Mouse (Mus musculus): ENCODE measurements around the gene Olfr286. TPM values are rescaled to one million over a fixed set of nuclear protein-coding genes. Genes with fewer than 3 reads are reported as not detected.
A peak's percentile ranks its signal among the peaks of the same experiment; 100 is the strongest.

The Olfr286 gene
- polyA plus RNA-seq, 1 experiment = not detected

GRCm38 (mm10) chr15:98181856-98182570, 52.2 kb downstream of the Olfr286 start:
- Histone ChIP-seq H3K36me3 (ENCODE audit: control insufficient read depth, insufficient read depth, low read length) (no peaks in the 10 kb centered on the region), H3K4me1 (ENCODE audit: control insufficient read depth, insufficient read depth, low read length) (peaks cover 15% of the 10 kb centered on the region), H3K27me3 (ENCODE audit: control insufficient read depth, insufficient read depth, low read length) (no peaks in the 10 kb centered on the region; the same call in 1 of the 2 replicates), H3K27ac (ENCODE audit: control insufficient read depth, insufficient read depth, low read depth, low read length) (no peak overlapping the region), H3K4me3 (ENCODE audit: control insufficient read depth, low read depth, low read length) (no peak overlapping the region)
- TF ChIP-seq CTCF (IDR thresholded peaks at IDR 0.05; ENCODE audit: control insufficient read depth, insufficient read depth, insufficient replicate concordance, low read depth, low read length) = no peak
- no peak for TF ChIP-seq POLR2A (IDR thresholded peaks at IDR 0.05; ENCODE audit: control insufficient read depth, low read depth, low read length)

- TF ChIP-seq POLR2A (IDR thresholded peaks at IDR 0.05; ENCODE audit: control insufficient read depth, low read depth, low read length) (no peak; the same call in 1 of the 2 replicates), CTCF (IDR thresholded peaks at IDR 0.05; ENCODE audit: control insufficient read depth, insufficient read depth, insufficient replicate concordance, low read depth, low read length) (peak; percentile 50; the same call in 1 of the 2 replicates)
- H3K27me3 ChIP-seq (ENCODE audit: control insufficient read depth, insufficient read depth, low read length) = no peaks in the 10 kb centered on the region; the same call in 1 of the 2 replicates
- H3K27ac ChIP-seq (ENCODE audit: control insufficient read depth, insufficient read depth, low read depth, low read length) = peak overlapping the region; percentile 59
- H3K4me1 ChIP-seq (ENCODE audit: control insufficient read depth, insufficient read depth, low read length) = peaks cover 15% of the 10 kb centered on the region
- H3K36me3 ChIP-seq (ENCODE audit: control insufficient read depth, insufficient read depth, low read length) = no peaks in the 10 kb centered on the region
- H3K4me3 ChIP-seq (ENCODE audit: control insufficient read depth, low read depth, low read length) = peak overlapping the region; percentile 81
Measured at GRCm38 (mm10) chr15:98181132-98181711, 53.0 kb downstream of the Olfr286 start.

- Histone ChIP-seq H3K27me3 (ENCODE audit: control insufficient read depth, insufficient read depth, low read length) (no peaks in the 10 kb centered on the region; the same call in 1 of the 2 replicates), H3K36me3 (ENCODE audit: control insufficient read depth, insufficient read depth, low read length) (no peaks in the 10 kb centered on the region), H3K4me3 (ENCODE audit: control insufficient read depth, low read depth, low read length) (peak overlapping the region; percentile 81), H3K27ac (ENCODE audit: control insufficient read depth, insufficient read depth, low read depth, low read length) (peak overlapping the region; percentile 59), H3K4me1 (ENCODE audit: control insufficient read depth, insufficient read depth, low read length) (peaks cover 15% of the 10 kb centered on the region)
- TF ChIP-seq POLR2A (IDR thresholded peaks at IDR 0.05; ENCODE audit: control insufficient read depth, low read depth, low read length) (no peak), CTCF (IDR thresholded peaks at IDR 0.05; ENCODE audit: control insufficient read depth, insufficient read depth, insufficient replicate concordance, low read depth, low read length) (no peak)
Measured at GRCm38 (mm10) chr15:98180567-98181131, 53.6 kb downstream of the Olfr286 start.

GRCm38 (mm10) chr15:98177320-98177719, 56.9 kb downstream of the Olfr286 start:
- Histone ChIP-seq H3K36me3 (ENCODE audit: control insufficient read depth, insufficient read depth, low read length) (no peaks in the 10 kb centered on the region), H3K4me3 (ENCODE audit: control insufficient read depth, low read depth, low read length) (no peak overlapping the region), H3K27ac (ENCODE audit: control insufficient read depth, insufficient read depth, low read depth, low read length) (no peak overlapping the region), H3K4me1 (ENCODE audit: control insufficient read depth, insufficient read depth, low read length) (peaks cover 14% of the 10 kb centered on the region), H3K27me3 (ENCODE audit: control insufficient read depth, insufficient read depth, low read length) (no peaks in the 10 kb centered on the region; the same call in 1 of the 2 replicates)
- no peak for TF ChIP-seq POLR2A (IDR thresholded peaks at IDR 0.05; ENCODE audit: control insufficient read depth, low read depth, low read length)
- no peak for TF ChIP-seq CTCF (IDR thresholded peaks at IDR 0.05; ENCODE audit: control insufficient read depth, insufficient read depth, insufficient replicate concordance, low read depth, low read length)

Other genes with a start within 250 kb of the Olfr286 start
- gene Col2a1, start 229.8 kb downstream of the Olfr286 start, polyA plus RNA-seq (2012; rRNA removed) = 13.5 and 14.6 TPM in 2 replicates
- gene Pfkm, start 141.9 kb downstream of the Olfr286 start, polyA plus RNA-seq (2012; rRNA removed) = 117 and 124 TPM in 2 replicates
- 24.8 and 27.3 TPM in 2 replicates for gene Senp1, start 140.7 kb downstream of the Olfr286 start, polyA plus RNA-seq (2012; rRNA removed)
- gene Asb8, start 68.8 kb downstream of the Olfr286 start, polyA plus RNA-seq (2012; rRNA removed) = 131 and 132 TPM in 2 replicates
- gene Ccdc184, start 67.3 kb downstream of the Olfr286 start, polyA plus RNA-seq (2012; rRNA removed) = 28.1 and 31.3 TPM in 2 replicates
- not detected in 2 replicates for gene Olfr288, start 38.9 kb downstream of the Olfr286 start, polyA plus RNA-seq (2012; rRNA removed)
- not detected in 2 replicates for gene Gm44579, start 13.5 kb downstream of the Olfr286 start, polyA plus RNA-seq (2012; rRNA removed)
- gene Olfr287, start 13.4 kb downstream of the Olfr286 start, polyA plus RNA-seq (2012; rRNA removed) = not detected in 2 replicates
- gene H1fnt, start 22.8 kb upstream of the Olfr286 start, polyA plus RNA-seq (2012; rRNA removed) = 627 and 718 TPM in 2 replicates
- 0.65 and 0.81 TPM in 2 replicates for gene Zfp641, start 61.7 kb upstream of the Olfr286 start, polyA plus RNA-seq (2012; rRNA removed)
- gene Olfr285, start 82.9 kb upstream of the Olfr286 start, polyA plus RNA-seq (2012; rRNA removed) = not detected in 2 replicates
- gene Olfr284, start 106.5 kb upstream of the Olfr286 start, polyA plus RNA-seq (2012; rRNA removed) = not detected in 2 replicates
- not detected in 2 replicates for gene Olfr283, start 146.5 kb upstream of the Olfr286 start, polyA plus RNA-seq (2012; rRNA removed)
- 0.11 TPM in 1 of 2 replicates, not detected in the other for gene Olfr282, start 196.8 kb upstream of the Olfr286 start, polyA plus RNA-seq (2012; rRNA removed)
- not detected in 2 replicates for gene Olfr281, start 218.1 kb upstream of the Olfr286 start, polyA plus RNA-seq (2012; rRNA removed)
- not detected in 2 replicates for gene OR5BS1P, start 235.4 kb upstream of the Olfr286 start, polyA plus RNA-seq (2012; rRNA removed)
- gene Lalba, start 248.3 kb upstream of the Olfr286 start, polyA plus RNA-seq (2012; rRNA removed) = not detected in 2 replicates

All from testis, adult 2 months (tissue).